13 mouse cellular contexts compared by ENCODE assay signal in genomic region chr3:137110485-137110884, GRCm38 (mm10).
DNase-seq lines count a peak whose midpoint lies in the region; ATAC-seq and TF ChIP-seq lines count a peak whose summit lies in the region.
"Had no signal": no experiment of that assay in that cellular context is flagged by ENCODE, and none has a peak within 500 bp of the region (broad histone marks: within the 10 kb centered on the region; RNA-seq: fewer than 3 reads in every experiment).

No protein-coding gene starts in this region.

- TF ChIP-seq CTCF in kidney, adult 2 months (conservative IDR thresholded peaks at IDR 0.05; ENCODE audit: insufficient read depth, insufficient read length, low read depth, low read length) = no peak

- H3K27ac ChIP-seq in kidney, adult 2 months (ENCODE audit: insufficient read depth, low read depth, low read length) = no peak overlapping the region
- no peak overlapping the region for H3K27ac ChIP-seq in liver, embryonic 12.5 days
- H3K27ac ChIP-seq: embryonic facial prominence, embryonic 10.5 days; kidney, postnatal 0 days; limb, embryonic 15.5 days; neural tube, embryonic 13.5 days had no signal

- WGBS in kidney, adult 2 months = 64% methylated on average over 4 of the region's 4 CpGs
- WGBS in liver, embryonic 12.5 days (ENCODE audit: insufficient replicate concordance) = 53% methylated on average over 4 of the region's 4 CpGs

- TF ChIP-seq POLR2A in kidney, adult 2 months (IDR thresholded peaks at IDR 0.05; ENCODE audit: low read depth, low read length) = no peak

- intact Hi-C loops in gastrocnemius, postnatal 14 days (cut with DNase I; ENCODE audit: low total_unique reads) = no loop called here

- no peaks in the 10 kb centered on the region for H3K9me3 ChIP-seq in liver, embryonic 12.5 days (replicated peaks)
- H3K9me3 ChIP-seq: embryonic facial prominence, embryonic 10.5 days; limb, embryonic 15.5 days; neural tube, embryonic 13.5 days had no signal

- no peaks in the 10 kb centered on the region for H3K27me3 ChIP-seq in kidney, adult 2 months (replicated peaks; ENCODE audit: control insufficient read depth, insufficient read depth, low read length)
- no peaks in the 10 kb centered on the region for H3K27me3 ChIP-seq in liver, embryonic 12.5 days (replicated peaks)
- H3K27me3 ChIP-seq: limb, embryonic 15.5 days; neural tube, embryonic 13.5 days had no signal

- H3K4me2 ChIP-seq in liver, embryonic 12.5 days = no peak overlapping the region
- H3K4me2 ChIP-seq: limb, embryonic 15.5 days; neural tube, embryonic 13.5 days had no signal

- no peaks in the 10 kb centered on the region for H3K36me3 ChIP-seq in kidney, adult 2 months (ENCODE audit: control insufficient read depth, insufficient read depth, low read length)
- no peaks in the 10 kb centered on the region for H3K36me3 ChIP-seq in liver, embryonic 12.5 days
- H3K36me3 ChIP-seq: embryonic facial prominence, embryonic 10.5 days; limb, embryonic 15.5 days; neural tube, embryonic 13.5 days had no signal

- no peaks in the 10 kb centered on the region for H3K4me1 ChIP-seq in kidney, adult 2 months (ENCODE audit: control insufficient read depth, insufficient read depth, low read length)
- no peaks in the 10 kb centered on the region for H3K4me1 ChIP-seq in liver, embryonic 12.5 days
- H3K4me1 ChIP-seq: embryonic facial prominence, embryonic 10.5 days; limb, embryonic 15.5 days; neural tube, embryonic 13.5 days had no signal

- H3K4me3 ChIP-seq in kidney, adult 2 months (ENCODE audit: insufficient read depth, low read depth, low read length) = no peak overlapping the region
- no peak overlapping the region for H3K4me3 ChIP-seq in liver, embryonic 12.5 days
- H3K4me3 ChIP-seq: embryonic facial prominence, embryonic 10.5 days; limb, embryonic 15.5 days; neural tube, embryonic 13.5 days had no signal

- ATAC-seq in liver, embryonic 12.5 days = no peak

- peak; percentile 4 for DNase-seq in kidney, adult 2 months
- DNase-seq in kidney, postnatal 4 days = no peak
- peak; percentile 99 for DNase-seq in cerebellum, adult 9-10 months
- peak; percentile 61 for DNase-seq in layer of hippocampus, adult 9-10 months (ENCODE audit: low spot score)
- peak; percentile 4 for DNase-seq in skeletal muscle tissue, adult 2 months (ENCODE audit: low read depth, low spot score)
- no peak for DNase-seq in gastrocnemius, postnatal 14 days
- DNase-seq: adrenal gland, adult 2 months; thymus, postnatal 4 days had no signal

- H3K9ac ChIP-seq in liver, embryonic 12.5 days = no peak overlapping the region
- H3K9ac ChIP-seq: limb, embryonic 15.5 days; neural tube, embryonic 13.5 days had no signal

Comparison
In these comparisons a context has a peak if more than half of its experiments do, and no peak if none do; other contexts are left out.
1. DNase-seq: peak in kidney, adult 2 months (single experiment), cerebellum, adult 9-10 months (single experiment), layer of hippocampus, adult 9-10 months (single experiment) and skeletal muscle tissue, adult 2 months (single experiment); none in kidney, postnatal 4 days (0 of 2) and gastrocnemius, postnatal 14 days (single experiment).